Mouse (Mus musculus) kidney, embryonic 14.5 days (tissue): Measurements from ENCODE around the gene Txn1. TPM values are rescaled to one million over a fixed set of nuclear protein-coding genes. Genes with fewer than 3 reads are reported as not detected.

ENCODE experiments used
- ATAC-seq: fragments of 200-750 bp; cut with Nextera tagmentation; 2 replicates; pipeline ENCODE4 v1.8.0; 2017; ENCODE audit warnings: moderate number of reproducible peaks, mild to moderate bottlenecking, moderate TSS enrichment, moderate library complexity; ENCODE audit not compliant: low FRiP score, low TSS enrichment
- H3K27ac ChIP-seq: fragments of 300-500 bp; sonication (generic); 2 replicates; pipeline ENCODE4 v1.5.1; 2014; ENCODE audit warnings: low read depth, mild to moderate bottlenecking, low read length, moderate library complexity, mixed read lengths
- H3K27me3 ChIP-seq: fragments of 300-500 bp; sonication (generic); 2 replicates; pipeline ENCODE4 v1.6.1; 2014; ENCODE audit warnings: mild to moderate bottlenecking, low read length; ENCODE audit not compliant: control insufficient read depth, insufficient read depth
- H3K36me3 ChIP-seq: fragments of 300-500 bp; sonication (generic); 2 replicates; pipeline ENCODE4 v1.6.1; 2014; ENCODE audit warnings: low read length, mixed read lengths; ENCODE audit not compliant: control insufficient read depth, insufficient read depth
- H3K4me1 ChIP-seq: fragments of 300-500 bp; sonication (generic); 2 replicates; pipeline ENCODE4 v1.6.1; 2014; ENCODE audit warnings: low read length, mixed read lengths; ENCODE audit not compliant: control insufficient read depth, insufficient read depth
- H3K4me2 ChIP-seq: fragments of 300-500 bp; sonication (generic); replicated peaks from 2 replicates; pipeline ENCODE4 v1.6.1; 2014; ENCODE audit warnings: low read depth, mild to moderate bottlenecking, low read length
- H3K4me3 ChIP-seq: fragments of 300-500 bp; sonication (generic); 2 replicates; pipeline ENCODE4 v1.5.1; 2014; ENCODE audit warnings: mild to moderate bottlenecking, low read length
- H3K9ac ChIP-seq: fragments of 300-500 bp; sonication (generic); 2 replicates; pipeline ENCODE4 v1.6.1; 2014; ENCODE audit warnings: low read depth, mild to moderate bottlenecking, low read length, moderate library complexity
- H3K9me3 ChIP-seq: fragments of 300-500 bp; sonication (generic); 2 replicates; pipeline ENCODE4 v1.6.1; 2016; ENCODE audit warnings: low read length; ENCODE audit not compliant: control insufficient read depth
- WGBS: fragments of 180-500 bp; shearing (Covaris S2); extraction: QIAGEN DNeasy Blood & Tissue Kit; methylation state at CpG from one replicate; pipeline ENCODE4 v1.1.7; 2014; 5-methylcytosine and 5-hydroxymethylcytosine counted together
- polyA plus RNA-seq: library from polyadenylated mRNA; unstranded; fragments of >200 nt; fragmentation: Nextera tagmentation; extraction: Ambion mirVana; gene quantifications from 2 replicates; pipeline ENCODE4 v1.2.1, GENCODE M21; 2014

Gene Txn1
- polyA plus RNA-seq, 1 experiment from 2014 or later = 493 TPM

DNA sequence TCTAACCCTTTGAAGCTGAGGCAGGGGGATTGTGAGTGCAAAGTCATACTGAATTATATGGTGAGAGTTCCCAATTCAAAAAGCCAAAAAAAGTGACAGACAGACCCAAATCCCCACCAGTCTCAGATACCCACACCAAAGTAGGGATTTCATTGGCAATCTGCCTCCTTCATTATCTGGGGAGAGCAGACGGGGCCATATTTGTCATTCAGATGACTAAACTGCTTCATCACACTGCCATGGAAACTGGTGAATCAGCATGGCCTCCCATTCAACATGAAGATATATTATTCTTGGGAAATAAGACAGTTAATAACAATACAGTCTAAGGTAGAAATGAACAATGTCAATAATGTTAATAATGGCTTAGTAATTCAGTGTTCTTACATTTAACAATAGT lies 7.9 kb upstream of the Txn1 start:
- H3K4me2 ChIP-seq = no peak overlapping the region
- no peaks in the 10 kb centered on the region for H3K9me3 ChIP-seq
- no peak overlapping the region for H3K9ac ChIP-seq
- H3K36me3 ChIP-seq = no peaks in the 10 kb centered on the region
- no peak overlapping the region for H3K27ac ChIP-seq
- no peaks in the 10 kb centered on the region for H3K4me1 ChIP-seq
- 83% methylated on average over 1 of the region's 1 CpGs for WGBS
- ATAC-seq = no peak
- H3K4me3 ChIP-seq = no peak overlapping the region
- no peaks in the 10 kb centered on the region for H3K27me3 ChIP-seq

- H3K27ac ChIP-seq = no peak overlapping the region
- H3K9ac ChIP-seq = no peak overlapping the region
- 81% methylated on average over 8 of the region's 8 CpGs for WGBS
- H3K4me1 ChIP-seq = peaks cover 19% of the 10 kb centered on the region
- H3K4me2 ChIP-seq = no peak overlapping the region
- no peak for ATAC-seq
- no peaks in the 10 kb centered on the region for H3K36me3 ChIP-seq
- no peak overlapping the region for H3K4me3 ChIP-seq
- no peaks in the 10 kb centered on the region for H3K27me3 ChIP-seq
- H3K9me3 ChIP-seq = no peaks in the 10 kb centered on the region
These were observed 2.8 kb upstream of the Txn1 start for GRCm38 (mm10) chr4:57959056-57959455.

GRCm38 (mm10) chr4:57958098-57958497 lies 1.9 kb upstream of the Txn1 start:
- Histone ChIP-seq H3K4me3 (no peak overlapping the region), H3K4me1 (peaks cover 24% of the 10 kb centered on the region), H3K36me3 (no peaks in the 10 kb centered on the region), H3K27me3 (no peaks in the 10 kb centered on the region), H3K4me2 (no peak overlapping the region), H3K9me3 (no peaks in the 10 kb centered on the region), H3K9ac (no peak overlapping the region), H3K27ac (no peak overlapping the region)
- no peak for ATAC-seq
- WGBS = 40% methylated on average over 9 of the region's 9 CpGs

- Histone ChIP-seq H3K4me3 (peak overlapping the region; percentile 86), H3K27me3 (no peaks in the 10 kb centered on the region), H3K4me1 (peaks cover 24% of the 10 kb centered on the region), H3K36me3 (no peaks in the 10 kb centered on the region), H3K27ac (peak overlapping the region; percentile 96), H3K4me2 (peak overlapping the region; percentile 59), H3K9me3 (no peaks in the 10 kb centered on the region), H3K9ac (peak overlapping the region; percentile 58)
- ATAC-seq = no peak
- WGBS = 38% methylated on average over 11 of the region's 11 CpGs
These were observed 1.2 kb upstream of the Txn1 start for GRCm38 (mm10) chr4:57957200-57958085.

- peaks cover 3% of the 10 kb centered on the region; the same call in 1 of the 2 replicates for H3K9me3 ChIP-seq
- H3K36me3 ChIP-seq = peaks cover 19% of the 10 kb centered on the region
- H3K27me3 ChIP-seq = no peaks in the 10 kb centered on the region
- ATAC-seq = peak; percentile 22
- H3K4me2 ChIP-seq = peak overlapping the region; percentile 64
- H3K4me1 ChIP-seq = peaks cover 24% of the 10 kb centered on the region
- whole genome bisulfite sequencing = under 1% methylated on average over 25 of the region's 25 CpGs
- peak overlapping the region; percentile 91 for H3K9ac ChIP-seq
- H3K27ac ChIP-seq = peak overlapping the region; percentile 88
- H3K4me3 ChIP-seq = peak overlapping the region; percentile 86
These were observed 660 bp downstream of the Txn1 start for GRCm38 (mm10) chr4:57955544-57955958.

- WGBS = 69% methylated on average over 8 of the region's 8 CpGs
- H3K9me3 ChIP-seq = peaks cover 3% of the 10 kb centered on the region; the same call in 1 of the 2 replicates
- peak overlapping the region; percentile 86 for H3K4me3 ChIP-seq
- no peak overlapping the region for H3K27ac ChIP-seq
- H3K36me3 ChIP-seq = peaks cover 24% of the 10 kb centered on the region
- peak overlapping the region; percentile 64 for H3K4me2 ChIP-seq
- peaks cover 24% of the 10 kb centered on the region for H3K4me1 ChIP-seq
- peak overlapping the region; percentile 91; the same call in 1 of the 2 replicates for H3K9ac ChIP-seq
- no peak for ATAC-seq
- H3K27me3 ChIP-seq = no peaks in the 10 kb centered on the region
These were observed 1.2 kb downstream of the Txn1 start for GRCm38 (mm10) chr4:57954991-57955390.

GRCm38 (mm10) chr4:57954580-57954979 lies 1.6 kb downstream of the Txn1 start:
- Histone ChIP-seq H3K27ac (no peak overlapping the region), H3K9ac (no peak overlapping the region)

GRCm38 (mm10) chr4:57953796-57954195 lies 2.4 kb downstream of the Txn1 start:
- H3K4me2 ChIP-seq = 0 out of 2 replicates have a peak overlapping the region, but pooled peaks have one; percentile 64
- peaks cover 36% of the 10 kb centered on the region for H3K36me3 ChIP-seq
- H3K4me3 ChIP-seq = no peak overlapping the region
- peaks cover 3% of the 10 kb centered on the region; the same call in 1 of the 2 replicates for H3K9me3 ChIP-seq
- H3K27ac ChIP-seq = no peak overlapping the region
- H3K4me1 ChIP-seq = peaks cover 24% of the 10 kb centered on the region
- WGBS = 83% methylated on average over 7 of the region's 7 CpGs
- H3K9ac ChIP-seq = no peak overlapping the region
- H3K27me3 ChIP-seq = no peaks in the 10 kb centered on the region
- no peak for ATAC-seq

More at GRCm38 (mm10) chr4:57954580-57954979, 1.6 kb downstream of the Txn1 start:
- peaks cover 3% of the 10 kb centered on the region; the same call in 1 of the 2 replicates for H3K9me3 ChIP-seq
- H3K4me2 ChIP-seq = peak overlapping the region; percentile 64
- no peak for ATAC-seq
- no peaks in the 10 kb centered on the region for H3K27me3 ChIP-seq
- H3K36me3 ChIP-seq = peaks cover 28% of the 10 kb centered on the region
- WGBS = 76% methylated on average over 6 of the region's 6 CpGs
- H3K4me1 ChIP-seq = peaks cover 24% of the 10 kb centered on the region
- peak overlapping the region; percentile 86 for H3K4me3 ChIP-seq

DNA sequence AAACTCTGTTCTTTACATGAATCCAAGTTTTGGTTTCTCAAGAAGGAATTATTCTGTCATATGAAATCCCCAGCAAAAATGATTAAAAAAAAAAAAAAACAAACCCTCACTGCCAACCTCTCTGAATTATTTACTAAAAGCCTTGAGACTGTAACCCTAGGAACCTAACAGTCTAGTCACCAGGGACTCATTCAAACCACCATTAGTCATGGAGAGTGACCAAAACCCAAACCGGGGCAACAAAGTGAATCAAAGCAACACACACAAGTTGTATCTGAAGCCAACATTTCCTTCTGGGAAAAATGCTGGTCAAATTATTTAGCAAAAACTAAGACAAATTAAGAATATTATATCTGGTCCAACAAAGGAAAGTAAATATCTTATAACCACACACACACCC lies 3.3 kb downstream of the Txn1 start:
- H3K36me3 ChIP-seq = peaks cover 45% of the 10 kb centered on the region
- H3K27me3 ChIP-seq = no peaks in the 10 kb centered on the region
- H3K4me1 ChIP-seq = peaks cover 21% of the 10 kb centered on the region
- no peak overlapping the region for H3K4me2 ChIP-seq
- peaks cover 3% of the 10 kb centered on the region; the same call in 1 of the 2 replicates for H3K9me3 ChIP-seq
- ATAC-seq = no peak
- H3K27ac ChIP-seq = no peak overlapping the region
- no peak overlapping the region for H3K9ac ChIP-seq
- no peak overlapping the region for H3K4me3 ChIP-seq
- WGBS = 71% methylated on average over 1 of the region's 1 CpGs
